Mouse (Mus musculus): ENCODE data around the gene Scrn3. TPM values are rescaled to one million over a fixed set of nuclear protein-coding genes. Genes with fewer than 3 reads are reported as not detected.

The Scrn3 gene
- 7.1 and 7.6 TPM in 2 replicates for polyA plus RNA-seq (2015; fragmentation: Nextera tagmentation; extraction: Ambion mirVana)

GRCm38 (mm10) chr2:73312152-73313116, at the start of gene Scrn3, which contains the start of gene Cir1:
Gene Scrn3 (plus strand): TSS chr2:73312601.
Gene Cir1 (minus strand): TSS chr2:73312701.
- peak; percentile 98 for DNase-seq (ENCODE audit: low spot score)

- DNase-seq (ENCODE audit: low spot score) = no peak
Measured at GRCm38 (mm10) chr2:73263172-73263765, 49.1 kb upstream of the Scrn3 start.

GRCm38 (mm10) chr2:73263794-73264610, 48.4 kb upstream of the Scrn3 start:
- no peak for DNase-seq (ENCODE audit: low spot score)

GRCm38 (mm10) chr2:73264611-73265195, 47.7 kb upstream of the Scrn3 start:
- DNase-seq (ENCODE audit: low spot score) = no peak

- DNase-seq (ENCODE audit: low spot score) = no peak
Measured at GRCm38 (mm10) chr2:73266011-73266410, 46.4 kb upstream of the Scrn3 start.

GRCm38 (mm10) chr2:73266623-73267022, 45.8 kb upstream of the Scrn3 start:
- DNase-seq (ENCODE audit: low spot score) = no peak

- DNase-seq (ENCODE audit: low spot score) = no peak
Measured at GRCm38 (mm10) chr2:73267231-73267630, 45.2 kb upstream of the Scrn3 start.

- DNase-seq (ENCODE audit: low spot score) = no peak
Measured at GRCm38 (mm10) chr2:73267818-73268217, 44.6 kb upstream of the Scrn3 start.

GRCm38 (mm10) chr2:73268281-73268680, 44.1 kb upstream of the Scrn3 start:
- no peak for DNase-seq (ENCODE audit: low spot score)

GRCm38 (mm10) chr2:73268836-73269395, 43.5 kb upstream of the Scrn3 start:
- DNase-seq (ENCODE audit: low spot score) = no peak

- no peak for DNase-seq (ENCODE audit: low spot score)
Measured at GRCm38 (mm10) chr2:73269666-73270065, 42.7 kb upstream of the Scrn3 start.

- peak; percentile 36 for DNase-seq (ENCODE audit: low spot score)
Measured at GRCm38 (mm10) chr2:73270071-73270592, 42.3 kb upstream of the Scrn3 start.

GRCm38 (mm10) chr2:73270593-73271458, 41.6 kb upstream of the Scrn3 start:
- peak; percentile 18 for DNase-seq (ENCODE audit: low spot score)

- peak; percentile 82 for DNase-seq (ENCODE audit: low spot score)
Measured at GRCm38 (mm10) chr2:73271459-73272161, 40.8 kb upstream of the Scrn3 start, which contains the start of gene Sp9. Gene Sp9 (plus strand): TSS chr2:73271925.

GRCm38 (mm10) chr2:73272351-73273248, 39.8 kb upstream of the Scrn3 start:
- DNase-seq (ENCODE audit: low spot score) = no peak

- DNase-seq (ENCODE audit: low spot score) = peak; percentile 21
Measured at GRCm38 (mm10) chr2:73273249-73274118, 38.9 kb upstream of the Scrn3 start.

Data from thymus, postnatal 0 days (tissue).